Mouse (Mus musculus): ENCODE measurements around the gene Mast3.

Mast3 gene

GRCm38 (mm10) chr8:70746676-70747075 is 58.2 kb downstream of the Mast3 start:
- DNase-seq (ENCODE audit: low read depth in 2 of 2, low spot score in 2 of 2), result no peak

- DNase-seq (ENCODE audit: low read depth in 2 of 2, low spot score in 2 of 2), result no peak
These were observed 59.1 kb downstream of the Mast3 start for GRCm38 (mm10) chr8:70745691-70746220.

GRCm38 (mm10) chr8:70744806-70745205 is 60.0 kb downstream of the Mast3 start:
- no peak for DNase-seq (ENCODE audit: low read depth in 2 of 2, low spot score in 2 of 2)

GRCm38 (mm10) chr8:70743656-70744590 is 60.9 kb downstream of the Mast3 start:
- DNase-seq (ENCODE audit: low read depth in 2 of 2, low spot score in 2 of 2), result no peak

- DNase-seq (ENCODE audit: low read depth in 2 of 2, low spot score in 2 of 2), result no peak
These were observed 61.7 kb downstream of the Mast3 start for GRCm38 (mm10) chr8:70742981-70743655.

GRCm38 (mm10) chr8:70742176-70742575 is 62.7 kb downstream of the Mast3 start:
- no peak for DNase-seq (ENCODE audit: low read depth in 2 of 2, low spot score in 2 of 2)

- DNase-seq (ENCODE audit: low read depth in 2 of 2, low spot score in 2 of 2), result no peak
These were observed 63.2 kb downstream of the Mast3 start for GRCm38 (mm10) chr8:70741661-70742060.

- no peak for DNase-seq (ENCODE audit: low read depth in 2 of 2, low spot score in 2 of 2)
These were observed 66.6 kb downstream of the Mast3 start for GRCm38 (mm10) chr8:70738211-70738610.

GRCm38 (mm10) chr8:70737705-70738104 is 67.1 kb downstream of the Mast3 start:
- no peak for DNase-seq (ENCODE audit: low read depth in 2 of 2, low spot score in 2 of 2)

- DNase-seq (ENCODE audit: low read depth in 2 of 2, low spot score in 2 of 2), result no peak
These were observed 73.9 kb downstream of the Mast3 start for GRCm38 (mm10) chr8:70730956-70731355.

GRCm38 (mm10) chr8:70729808-70730475 is 74.9 kb downstream of the Mast3 start:
- no peak for DNase-seq (ENCODE audit: low read depth in 2 of 2, low spot score in 2 of 2)
